Mouse (Mus musculus): ENCODE data around the gene Pgp. TPM values are rescaled to one million over a fixed set of nuclear protein-coding genes. Genes with fewer than 3 reads are reported as not detected.

Pgp gene
- polyA plus RNA-seq (2017; shearing (Covaris generic)): 3.8 TPM

GRCm38 (mm10) chr17:24469910-24470602 lies at the start of gene Pgp, which contains the start of gene E4f1:
Gene Pgp (plus strand): TSS chr17:24470392.
Gene E4f1 (minus strand): TSS chr17:24470313.

GRCm38 (mm10) chr17:24426471-24427169 lies 43.6 kb upstream of the Pgp start, which contains the start of gene Eci1:
Gene Eci1 (plus strand): TSS chr17:24426641.

GRCm38 (mm10) chr17:24442632-24443155 lies 27.5 kb upstream of the Pgp start, which contains the start of gene Dnase1l2:
Gene Dnase1l2 (minus strand): TSS chr17:24443105.

GRCm38 (mm10) chr17:24473612-24474275 lies 3.6 kb downstream of the Pgp start, which contains the start of gene Bricd5:
Gene Bricd5 (plus strand): TSS chr17:24473884.

GRCm38 (mm10) chr17:24478663-24479380 lies 8.6 kb downstream of the Pgp start, which contains the start of gene Mlst8:
Gene Mlst8 (minus strand): TSS chr17:24479078.

GRCm38 (mm10) chr17:24488186-24488661 lies 18.0 kb downstream of the Pgp start, which contains the start of gene Caskin1:
Gene Caskin1 (plus strand): TSS chr17:24488601.

Other genes with a start within 250 kb of the Pgp start
- gene Tedc2, start 249.5 kb upstream of the Pgp start, polyA plus RNA-seq (2017; shearing (Covaris generic)): 5.1 TPM
- 7.1 TPM for gene Ccnf, start 218.9 kb upstream of the Pgp start, polyA plus RNA-seq (2017; shearing (Covaris generic))
- 0.39 TPM for gene Abca17, start 119.3 kb upstream of the Pgp start, polyA plus RNA-seq (2017; shearing (Covaris generic))
- 41.4 TPM for gene Abca3, start 118.4 kb upstream of the Pgp start, polyA plus RNA-seq (2017; shearing (Covaris generic))
- 194 TPM for gene Rnps1, start 55.8 kb upstream of the Pgp start, polyA plus RNA-seq (2017; shearing (Covaris generic))
- gene Eci1, start 43.8 kb upstream of the Pgp start, polyA plus RNA-seq (2017; shearing (Covaris generic)): 90.8 TPM
- 5.3 TPM for gene Dnase1l2, start 27.3 kb upstream of the Pgp start, polyA plus RNA-seq (2017; shearing (Covaris generic))
- gene E4f1, start 79 bp upstream of the Pgp start, polyA plus RNA-seq (2017; shearing (Covaris generic)): 70.7 TPM
- gene Bricd5, start 3.5 kb downstream of the Pgp start, polyA plus RNA-seq (2017; shearing (Covaris generic)): not detected
- 28.4 TPM for gene Mlst8, start 8.7 kb downstream of the Pgp start, polyA plus RNA-seq (2017; shearing (Covaris generic))
- gene Caskin1, start 18.2 kb downstream of the Pgp start, polyA plus RNA-seq (2017; shearing (Covaris generic)): 0.11 TPM
- gene Traf7, start 57.5 kb downstream of the Pgp start, polyA plus RNA-seq (2017; shearing (Covaris generic)): 97.6 TPM
- 6.5 TPM for gene Rab26, start 63.8 kb downstream of the Pgp start, polyA plus RNA-seq (2017; shearing (Covaris generic))
- 17.8 TPM for gene Pkd1, start 79.4 kb downstream of the Pgp start, polyA plus RNA-seq (2017; shearing (Covaris generic))
- gene Tsc2, start 162.2 kb downstream of the Pgp start, polyA plus RNA-seq (2017; shearing (Covaris generic)): 48.8 TPM
- gene Nthl1, start 162.3 kb downstream of the Pgp start, polyA plus RNA-seq (2017; shearing (Covaris generic)): 6.0 TPM
- gene Slc9a3r2, start 179.9 kb downstream of the Pgp start, polyA plus RNA-seq (2017; shearing (Covaris generic)): not detected
- not detected for gene Npw, start 188.1 kb downstream of the Pgp start, polyA plus RNA-seq (2017; shearing (Covaris generic))
- 2.3 TPM for gene Zfp598, start 199.3 kb downstream of the Pgp start, polyA plus RNA-seq (2017; shearing (Covaris generic))
- 0.88 TPM for gene Syngr3, start 219.6 kb downstream of the Pgp start, polyA plus RNA-seq (2017; shearing (Covaris generic))
- gene Gfer, start 225.8 kb downstream of the Pgp start, polyA plus RNA-seq (2017; shearing (Covaris generic)): 7.8 TPM
- gene Noxo1, start 225.8 kb downstream of the Pgp start, polyA plus RNA-seq (2017; shearing (Covaris generic)): 1.4 TPM
- gene Tbl3, start 237.3 kb downstream of the Pgp start, polyA plus RNA-seq (2017; shearing (Covaris generic)): 60.9 TPM
- gene Rnf151, start 247.7 kb downstream of the Pgp start, polyA plus RNA-seq (2017; shearing (Covaris generic)): not detected
- gene Rps2, start 247.7 kb downstream of the Pgp start, polyA plus RNA-seq (2017; shearing (Covaris generic)): 789 TPM

All from activated CD4-positive, CD25-positive, alpha-beta regulatory T cell, adult 9 weeks (primary cell).